In genomic region chr2:81023620-81024019, GRCm38 (mm10) we compare ENCODE assay signal across 23 mouse cellular contexts.
DNase-seq lines count a peak whose midpoint lies in the region; ATAC-seq and TF ChIP-seq lines count a peak whose summit lies in the region.
"Had no signal": no experiment of that assay in that cellular context is flagged by ENCODE, and none has a peak within 500 bp of the region (broad histone marks: within the 10 kb centered on the region; RNA-seq: fewer than 3 reads in every experiment).

No protein-coding gene starts in this region.

- H3K27ac ChIP-seq in heart, embryonic 11.5 days (ENCODE audit: low read depth, low read length): no peak overlapping the region
- peak overlapping the region; percentile 58 for H3K27ac ChIP-seq in heart, embryonic 13.5 days (replicated peaks)
- H3K27ac ChIP-seq in heart, postnatal 0 days (ENCODE audit: low read depth): peak overlapping the region; percentile 30; the same call in 1 of the 2 replicates
- no peak overlapping the region for H3K27ac ChIP-seq in lung, postnatal 0 days (ENCODE audit: low read length)
- H3K27ac ChIP-seq: embryonic facial prominence, embryonic 12.5 days; embryonic facial prominence, embryonic 15.5 days; forebrain, embryonic 15.5 days; hindbrain, embryonic 14.5 days; hindbrain, postnatal 0 days had no signal

- H3K27me3 ChIP-seq in heart, embryonic 11.5 days (ENCODE audit: control insufficient read depth, insufficient read depth, low read length): no peaks in the 10 kb centered on the region
- H3K27me3 ChIP-seq in heart, embryonic 13.5 days (replicated peaks): no peaks in the 10 kb centered on the region
- H3K27me3 ChIP-seq in heart, postnatal 0 days (ENCODE audit: control insufficient read depth, insufficient read depth, low read length): no peaks in the 10 kb centered on the region
- no peaks in the 10 kb centered on the region for H3K27me3 ChIP-seq in lung, postnatal 0 days (replicated peaks; ENCODE audit: insufficient read depth, low read length)
- H3K27me3 ChIP-seq: embryonic facial prominence, embryonic 12.5 days; embryonic facial prominence, embryonic 15.5 days; forebrain, embryonic 15.5 days had no signal

- no peaks in the 10 kb centered on the region for H3K9me3 ChIP-seq in heart, embryonic 11.5 days (replicated peaks; ENCODE audit: control insufficient read depth, low read length)
- 0 out of 2 replicates have a peak, but pooled peaks cover 6% of the 10 kb centered on the region for H3K9me3 ChIP-seq in heart, embryonic 13.5 days
- peaks cover 9% of the 10 kb centered on the region; the same call in 1 of the 2 replicates for H3K9me3 ChIP-seq in heart, postnatal 0 days (replicated peaks; ENCODE audit: control insufficient read depth, low read length)
- no peaks in the 10 kb centered on the region; the same call in 1 of the 2 replicates for H3K9me3 ChIP-seq in lung, postnatal 0 days (ENCODE audit: low read length)
- H3K9me3 ChIP-seq: embryonic facial prominence, embryonic 12.5 days; embryonic facial prominence, embryonic 15.5 days; forebrain, embryonic 15.5 days had no signal

- peak; percentile 57 for DNase-seq in heart, adult 11 months
- no peak for DNase-seq in heart, postnatal 36 days
- peak; percentile 10 for DNase-seq in R1 (ENCODE audit: low read depth, low spot score)
- peak; percentile 68 for DNase-seq in heart, postnatal 0 days (ENCODE audit: low spot score)
- DNase-seq in lung, postnatal 0 days (ENCODE audit: low spot score): no peak
- no peak for DNase-seq in kidney, adult 11 months
- DNase-seq: adrenal gland, adult 2 months; adrenal gland, postnatal 14 days; cerebellum, adult 11 months; cerebellum, adult 2 months; cerebellum, adult 9-11 months; cerebellum, postnatal 25 days; gastrocnemius, postnatal 25 days; kidney, adult 2 months had no signal

- intact Hi-C loops in heart, postnatal 36 days (cut with DNase I): no loop called here

- H3K4me2 ChIP-seq in heart, embryonic 11.5 days: no peak overlapping the region
- H3K4me2 ChIP-seq in heart, embryonic 13.5 days: no peak overlapping the region
- no peak overlapping the region for H3K4me2 ChIP-seq in heart, postnatal 0 days (ENCODE audit: low read depth, low read length)
- no peak overlapping the region for H3K4me2 ChIP-seq in lung, postnatal 0 days (replicated peaks; ENCODE audit: low read depth, low read length)
- H3K4me2 ChIP-seq: embryonic facial prominence, embryonic 12.5 days; embryonic facial prominence, embryonic 15.5 days; forebrain, embryonic 15.5 days; hindbrain, embryonic 14.5 days had no signal

- no peak for TF ChIP-seq EP300 in heart, postnatal 0 days (IDR thresholded peaks at IDR 0.05; ENCODE audit: low read depth)
- TF ChIP-seq EP300 in lung, postnatal 0 days (IDR thresholded peaks at IDR 0.05): no peak

- H3K4me1 ChIP-seq in heart, embryonic 11.5 days (ENCODE audit: control insufficient read depth, insufficient read depth, low read length): no peaks in the 10 kb centered on the region
- H3K4me1 ChIP-seq in heart, embryonic 13.5 days: no peaks in the 10 kb centered on the region; the same call in 1 of the 2 replicates
- no peaks in the 10 kb centered on the region; the same call in 1 of the 2 replicates for H3K4me1 ChIP-seq in heart, postnatal 0 days (ENCODE audit: control insufficient read depth, insufficient read depth)
- H3K4me1 ChIP-seq in lung, postnatal 0 days (ENCODE audit: insufficient read depth, low read depth, low read length): no peaks in the 10 kb centered on the region
- H3K4me1 ChIP-seq: embryonic facial prominence, embryonic 12.5 days; embryonic facial prominence, embryonic 15.5 days; forebrain, embryonic 15.5 days had no signal

- H3K4me3 ChIP-seq in heart, embryonic 11.5 days (ENCODE audit: low read depth, low read length): no peak overlapping the region
- no peak overlapping the region for H3K4me3 ChIP-seq in heart, embryonic 13.5 days
- no peak overlapping the region for H3K4me3 ChIP-seq in heart, postnatal 0 days (ENCODE audit: low read depth, low read length)
- no peak overlapping the region for H3K4me3 ChIP-seq in lung, postnatal 0 days (ENCODE audit: low read depth, low read length)
- H3K4me3 ChIP-seq: embryonic facial prominence, embryonic 12.5 days; embryonic facial prominence, embryonic 15.5 days; forebrain, embryonic 15.5 days had no signal

- ATAC-seq in heart, embryonic 11.5 days (replicated peaks; ENCODE audit: insufficient number of reproducible peaks, low FRiP score, low TSS enrichment): no peak; the same call in 1 of the 2 replicates
- ATAC-seq in heart, embryonic 13.5 days (ENCODE audit: extremely low read depth, insufficient number of reproducible peaks, low FRiP score, low TSS enrichment): no peak
- ATAC-seq in heart, postnatal 0 days (ENCODE audit: insufficient read depth, low read depth): peak; percentile 70
- ATAC-seq in lung, postnatal 0 days: no peak
- ATAC-seq: forebrain, embryonic 15.5 days; hindbrain, postnatal 0 days; inflammation-experienced regulatory T-cells, adult 6 months; intestine, embryonic 16.5 days had no signal

- H3K36me3 ChIP-seq in heart, embryonic 11.5 days (ENCODE audit: control insufficient read depth, insufficient read depth, low read length): no peaks in the 10 kb centered on the region
- no peaks in the 10 kb centered on the region for H3K36me3 ChIP-seq in heart, embryonic 13.5 days
- no peaks in the 10 kb centered on the region for H3K36me3 ChIP-seq in heart, postnatal 0 days (replicated peaks; ENCODE audit: control insufficient read depth, insufficient read depth, low read length)
- H3K36me3 ChIP-seq in lung, postnatal 0 days (ENCODE audit: insufficient read depth, low read length): no peaks in the 10 kb centered on the region
- H3K36me3 ChIP-seq: embryonic facial prominence, embryonic 12.5 days; embryonic facial prominence, embryonic 15.5 days; forebrain, embryonic 15.5 days had no signal

- WGBS in heart, embryonic 11.5 days (ENCODE audit: insufficient replicate concordance): 52% methylated on average over 3 of the region's 3 CpGs
- 42% methylated on average over 3 of the region's 3 CpGs for WGBS in heart, embryonic 13.5 days
- 37% methylated on average over 3 of the region's 3 CpGs for WGBS in heart, postnatal 0 days
- 67% methylated on average over 3 of the region's 3 CpGs for WGBS in lung, postnatal 0 days

- H3K9ac ChIP-seq in heart, embryonic 11.5 days (ENCODE audit: low read depth, low read length): no peak overlapping the region
- no peak overlapping the region for H3K9ac ChIP-seq in heart, embryonic 13.5 days
- no peak overlapping the region for H3K9ac ChIP-seq in heart, postnatal 0 days (replicated peaks; ENCODE audit: low read depth, low read length)
- H3K9ac ChIP-seq in lung, postnatal 0 days (replicated peaks; ENCODE audit: low read depth): no peak overlapping the region
- H3K9ac ChIP-seq: embryonic facial prominence, embryonic 12.5 days; embryonic facial prominence, embryonic 15.5 days; forebrain, embryonic 15.5 days; hindbrain, embryonic 14.5 days had no signal

- no peak for TF ChIP-seq CTCF in heart, postnatal 0 days (IDR thresholded peaks at IDR 0.05; ENCODE audit: low read depth)
- TF ChIP-seq CTCF in lung, postnatal 0 days (IDR thresholded peaks at IDR 0.05): no peak

Comparison
In these comparisons a context has a peak if more than half of its experiments do, and no peak if none do; other contexts are left out.
1. DNase-seq: peak in heart, adult 11 months (single experiment), R1 (single experiment) and heart, postnatal 0 days (single experiment); none in heart, postnatal 36 days (0 of 2), lung, postnatal 0 days (single experiment) and kidney, adult 11 months (single experiment).
2. H3K27ac ChIP-seq: peak in heart, embryonic 13.5 days (single experiment) and heart, postnatal 0 days (single experiment); none in heart, embryonic 11.5 days (single experiment) and lung, postnatal 0 days (single experiment).